8 mouse cellular contexts compared by ENCODE assay signal in the genomic region with DNA sequence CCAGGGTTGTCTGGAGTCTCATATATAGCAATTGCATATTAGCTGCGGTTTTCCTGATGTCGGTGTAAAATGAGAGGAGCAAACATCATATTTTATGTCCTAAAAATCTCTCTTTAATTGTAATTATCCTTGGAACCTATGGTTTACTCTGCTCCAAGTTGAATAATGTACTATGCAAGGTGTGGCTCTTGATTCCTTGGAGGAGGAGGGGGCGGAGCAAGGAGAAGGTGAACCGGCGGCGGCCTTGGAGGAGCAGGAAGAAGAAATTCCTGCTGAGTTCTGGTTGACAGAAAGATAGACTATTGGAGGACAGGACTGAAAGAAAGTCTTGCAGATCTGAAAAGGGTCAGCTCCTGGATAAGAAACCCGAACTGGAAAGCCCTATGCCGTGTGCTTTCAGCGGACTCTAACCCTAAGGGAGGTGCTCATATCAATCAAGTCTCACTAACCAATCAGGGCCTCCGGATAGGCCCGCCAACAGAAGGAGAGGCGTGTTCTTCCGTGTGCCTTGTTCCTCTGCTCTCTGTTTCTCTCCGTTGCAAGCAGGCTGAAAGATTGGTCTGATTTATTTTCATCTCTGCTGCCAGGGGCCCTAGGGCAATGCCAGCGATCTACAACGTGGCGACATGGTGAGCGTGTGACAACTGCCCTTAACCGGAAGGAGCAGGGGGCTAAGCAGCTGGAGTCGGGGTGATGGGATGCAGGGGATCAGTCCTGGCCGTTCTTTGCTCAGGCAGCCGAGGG.
A peak's percentile ranks its signal among the peaks of the same experiment; 100 is the strongest.
DNase-seq lines count a peak whose midpoint lies in the region; ATAC-seq lines count a peak whose summit lies in the region.
"Not testable (repeated sequence)": the region's sequence is repeated elsewhere in the genome, so short reads cannot be mapped to it uniquely, and the experiment has no call there.

No protein-coding gene starts in this region.

- DNase-seq in NIH3T3 (ENCODE audit: low read depth), result peak; percentile 67
- DNase-seq in cerebellum, postnatal 10 days, result peak; percentile 26 to 32
- DNase-seq in frontal cortex, adult 2 months (ENCODE audit: extremely low spot score in 1 of 2, low spot score in 1 of 2), result peak; percentile 0 to 31
- peak; percentile 62 for DNase-seq in hindbrain, embryonic 11.5 days (ENCODE audit: low spot score)
- peak; percentile 3 to 6 for DNase-seq in layer of hippocampus, adult 8-10 months (ENCODE audit: low spot score in 2 of 2)
- DNase-seq in lung, adult 18-20 months, result peak; percentile 40 to 53
- peak; percentile 9 to 11 for DNase-seq in thymus, adult 18-20 months

- H3K27me3 ChIP-seq in hindbrain, embryonic 11.5 days (ENCODE audit: control insufficient read depth, insufficient read depth, low read length); neural tube, embryonic 14.5 days (ENCODE audit: control insufficient read depth, insufficient read depth, low read length): not testable (repeated sequence)

- H3K36me3 ChIP-seq in hindbrain, embryonic 11.5 days (ENCODE audit: control insufficient read depth, insufficient read depth, low read length); neural tube, embryonic 14.5 days (ENCODE audit: control insufficient read depth, insufficient read depth, low read length): not testable (repeated sequence)

- not testable (repeated sequence) for H3K9me3 ChIP-seq in hindbrain, embryonic 11.5 days (ENCODE audit: control insufficient read depth, low read length); neural tube, embryonic 14.5 days (ENCODE audit: control insufficient read depth, low read length)

- peak overlapping the region; percentile 40 for H3K4me2 ChIP-seq in hindbrain, embryonic 11.5 days (replicated peaks; ENCODE audit: low read depth, low read length)
- H3K4me2 ChIP-seq in neural tube, embryonic 14.5 days (ENCODE audit: low read depth, low read length), result peak overlapping the region; percentile 46

- H3K4me3 ChIP-seq in hindbrain, embryonic 11.5 days (ENCODE audit: low read depth, low read length), result peak overlapping the region; percentile 49
- H3K4me3 ChIP-seq in neural tube, embryonic 14.5 days (ENCODE audit: low read depth, low read length), result peak overlapping the region; percentile 55

- H3K9ac ChIP-seq in hindbrain, embryonic 11.5 days (ENCODE audit: low read depth, low read length), result peak overlapping the region; percentile 70
- peak overlapping the region; percentile 57 for H3K9ac ChIP-seq in neural tube, embryonic 14.5 days (replicated peaks; ENCODE audit: low read depth, low read length)

- not testable (repeated sequence) for H3K4me1 ChIP-seq in hindbrain, embryonic 11.5 days (replicated peaks; ENCODE audit: control insufficient read depth, insufficient read depth, low read length); neural tube, embryonic 14.5 days (ENCODE audit: control insufficient read depth, insufficient read depth, low read length)

- 3% methylated on average over 22 of the region's 22 CpGs for WGBS in hindbrain, embryonic 11.5 days
- 2% methylated on average over 22 of the region's 22 CpGs for WGBS in neural tube, embryonic 14.5 days

- ATAC-seq in hindbrain, embryonic 11.5 days (ENCODE audit: low FRiP score), result peak; percentile 91
- ATAC-seq in neural tube, embryonic 14.5 days (ENCODE audit: low read depth), result peak; percentile 95

- not testable (repeated sequence) for H3K27ac ChIP-seq in hindbrain, embryonic 11.5 days (ENCODE audit: low read depth, low read length)
- H3K27ac ChIP-seq in neural tube, embryonic 14.5 days (ENCODE audit: low read depth, low read length), result 0 out of 2 replicates have a peak overlapping the region, but pooled peaks have one; percentile 34

Comparison
In these comparisons a context has a peak if more than half of its experiments do, and no peak if none do; other contexts are left out.
1. DNase-seq: peak in every context shown above with its lines; median percentile 67 in NIH3T3; 62 in hindbrain, embryonic 11.5 days; 46 in lung, adult 18-20 months; 29 in cerebellum, postnatal 10 days; 16 in frontal cortex, adult 2 months; 10 in thymus, adult 18-20 months; 4 in layer of hippocampus, adult 8-10 months.